Mouse (Mus musculus): Measurements from ENCODE around the gene Mrpl55. TPM values are rescaled to one million over a fixed set of nuclear protein-coding genes. Genes with fewer than 3 reads are reported as not detected.

The Mrpl55 gene
- polyA plus RNA-seq (2015; fragmentation: Nextera tagmentation; extraction: Ambion mirVana), result 101 and 104 TPM in 2 replicates

GRCm38 (mm10) chr11:59202081-59202995 lies at the start of gene Mrpl55:
Gene Mrpl55 (plus strand): TSS chr11:59202486.
- Histone ChIP-seq H3K36me3 (ENCODE audit: control insufficient read depth, insufficient read depth, low read length) (peaks cover 7% of the 10 kb centered on the region; the same call in 1 of the 2 replicates), H3K9ac (ENCODE audit: low read depth, low read length) (peak within 1 kb of the TSS; percentile 86), H3K4me3 (ENCODE audit: low read length) (peak within 1 kb of the TSS; percentile 92), H3K4me1 (ENCODE audit: control insufficient read depth, insufficient read depth, low read length) (peaks cover 16% of the 10 kb centered on the region), H3K9me3 (ENCODE audit: control insufficient read depth, low read length) (no peaks in the 10 kb centered on the region), H3K4me2 (ENCODE audit: low read depth, low read length) (peak within 1 kb of the TSS; percentile 92), H3K27ac (ENCODE audit: low read length) (peak within 1 kb of the TSS; percentile 79), H3K27me3 (replicated peaks; ENCODE audit: control insufficient read depth, insufficient read depth, low read length) (no peaks in the 10 kb centered on the region)
- under 1% methylated on average over 63 of the region's 63 CpGs for WGBS
- ATAC-seq, result peak; percentile 93

GRCm38 (mm10) chr11:59154220-59154619 lies 48.1 kb upstream of the Mrpl55 start:
- Histone ChIP-seq H3K36me3 (ENCODE audit: control insufficient read depth, insufficient read depth, low read length) (peaks cover 4% of the 10 kb centered on the region; the same call in 1 of the 2 replicates), H3K4me2 (ENCODE audit: low read depth, low read length) (no peak overlapping the region), H3K9me3 (ENCODE audit: control insufficient read depth, low read length) (no peaks in the 10 kb centered on the region), H3K4me3 (ENCODE audit: low read length) (no peak overlapping the region), H3K4me1 (ENCODE audit: control insufficient read depth, insufficient read depth, low read length) (0 out of 2 replicates have a peak, but pooled peaks cover 3% of the 10 kb centered on the region), H3K9ac (ENCODE audit: low read depth, low read length) (no peak overlapping the region), H3K27ac (ENCODE audit: low read length) (no peak overlapping the region), H3K27me3 (replicated peaks; ENCODE audit: control insufficient read depth, insufficient read depth, low read length) (no peaks in the 10 kb centered on the region)
- 87% methylated on average over 7 of the region's 7 CpGs for WGBS
- ATAC-seq, result no peak

- peaks cover 4% of the 10 kb centered on the region; the same call in 1 of the 2 replicates for H3K36me3 ChIP-seq (ENCODE audit: control insufficient read depth, insufficient read depth, low read length)
- H3K9ac ChIP-seq (ENCODE audit: low read depth, low read length), result no peak overlapping the region
- H3K4me2 ChIP-seq (ENCODE audit: low read depth, low read length), result no peak overlapping the region
- 94% methylated on average over 5 of the region's 5 CpGs for WGBS
- no peak for ATAC-seq
- H3K9me3 ChIP-seq (ENCODE audit: control insufficient read depth, low read length), result no peaks in the 10 kb centered on the region
- H3K27me3 ChIP-seq (replicated peaks; ENCODE audit: control insufficient read depth, insufficient read depth, low read length), result no peaks in the 10 kb centered on the region
- no peak overlapping the region for H3K4me3 ChIP-seq (ENCODE audit: low read length)
- H3K4me1 ChIP-seq (ENCODE audit: control insufficient read depth, insufficient read depth, low read length), result 0 out of 2 replicates have a peak, but pooled peaks cover 3% of the 10 kb centered on the region
- no peak overlapping the region for H3K27ac ChIP-seq (ENCODE audit: low read length)
Observed at GRCm38 (mm10) chr11:59155900-59156299, 46.4 kb upstream of the Mrpl55 start.

- Histone ChIP-seq H3K4me3 (ENCODE audit: low read length) (no peak overlapping the region), H3K36me3 (ENCODE audit: control insufficient read depth, insufficient read depth, low read length) (peaks cover 4% of the 10 kb centered on the region; the same call in 1 of the 2 replicates), H3K9me3 (ENCODE audit: control insufficient read depth, low read length) (no peaks in the 10 kb centered on the region), H3K27ac (ENCODE audit: low read length) (no peak overlapping the region), H3K27me3 (replicated peaks; ENCODE audit: control insufficient read depth, insufficient read depth, low read length) (no peaks in the 10 kb centered on the region), H3K9ac (ENCODE audit: low read depth, low read length) (no peak overlapping the region), H3K4me2 (ENCODE audit: low read depth, low read length) (no peak overlapping the region), H3K4me1 (ENCODE audit: control insufficient read depth, insufficient read depth, low read length) (peaks cover 13% of the 10 kb centered on the region)
- ATAC-seq, result no peak
- 91% methylated on average over 13 of the region's 13 CpGs for WGBS
Observed at GRCm38 (mm10) chr11:59159099-59159498, 43.2 kb upstream of the Mrpl55 start.

GRCm38 (mm10) chr11:59159558-59159957 lies 42.7 kb upstream of the Mrpl55 start:
- Histone ChIP-seq H3K9ac (ENCODE audit: low read depth, low read length) (no peak overlapping the region), H3K4me3 (ENCODE audit: low read length) (no peak overlapping the region), H3K9me3 (ENCODE audit: control insufficient read depth, low read length) (no peaks in the 10 kb centered on the region), H3K4me2 (ENCODE audit: low read depth, low read length) (no peak overlapping the region), H3K27me3 (replicated peaks; ENCODE audit: control insufficient read depth, insufficient read depth, low read length) (no peaks in the 10 kb centered on the region), H3K27ac (ENCODE audit: low read length) (no peak overlapping the region), H3K36me3 (ENCODE audit: control insufficient read depth, insufficient read depth, low read length) (peaks cover 4% of the 10 kb centered on the region; the same call in 1 of the 2 replicates), H3K4me1 (ENCODE audit: control insufficient read depth, insufficient read depth, low read length) (peaks cover 15% of the 10 kb centered on the region)
- 91% methylated on average over 4 of the region's 4 CpGs for WGBS
- ATAC-seq, result no peak

GRCm38 (mm10) chr11:59161398-59161797 lies 40.9 kb upstream of the Mrpl55 start:
- H3K36me3 ChIP-seq (ENCODE audit: control insufficient read depth, insufficient read depth, low read length), result no peaks in the 10 kb centered on the region; the same call in 1 of the 2 replicates
- WGBS, result 74% methylated on average over 5 of the region's 5 CpGs
- peaks cover 15% of the 10 kb centered on the region for H3K4me1 ChIP-seq (ENCODE audit: control insufficient read depth, insufficient read depth, low read length)
- H3K27ac ChIP-seq (ENCODE audit: low read length), result no peak overlapping the region
- no peaks in the 10 kb centered on the region for H3K9me3 ChIP-seq (ENCODE audit: control insufficient read depth, low read length)
- no peak overlapping the region for H3K4me3 ChIP-seq (ENCODE audit: low read length)
- no peak overlapping the region for H3K9ac ChIP-seq (ENCODE audit: low read depth, low read length)
- ATAC-seq, result no peak
- no peaks in the 10 kb centered on the region for H3K27me3 ChIP-seq (replicated peaks; ENCODE audit: control insufficient read depth, insufficient read depth, low read length)
- no peak overlapping the region for H3K4me2 ChIP-seq (ENCODE audit: low read depth, low read length)

GRCm38 (mm10) chr11:59162443-59163254 lies 39.6 kb upstream of the Mrpl55 start:
- ATAC-seq, result no peak
- Histone ChIP-seq H3K9ac (ENCODE audit: low read depth, low read length) (peak overlapping the region; percentile 97), H3K9me3 (ENCODE audit: control insufficient read depth, low read length) (no peaks in the 10 kb centered on the region), H3K4me3 (ENCODE audit: low read length) (peak overlapping the region; percentile 86), H3K4me2 (ENCODE audit: low read depth, low read length) (peak overlapping the region; percentile 81), H3K27ac (ENCODE audit: low read length) (peak overlapping the region; percentile 46), H3K4me1 (ENCODE audit: control insufficient read depth, insufficient read depth, low read length) (peaks cover 15% of the 10 kb centered on the region), H3K36me3 (ENCODE audit: control insufficient read depth, insufficient read depth, low read length) (no peaks in the 10 kb centered on the region), H3K27me3 (replicated peaks; ENCODE audit: control insufficient read depth, insufficient read depth, low read length) (no peaks in the 10 kb centered on the region)
- 49% methylated on average over 9 of the region's 9 CpGs for WGBS

- Histone ChIP-seq H3K27me3 (replicated peaks; ENCODE audit: control insufficient read depth, insufficient read depth, low read length) (no peaks in the 10 kb centered on the region), H3K9me3 (ENCODE audit: control insufficient read depth, low read length) (no peaks in the 10 kb centered on the region), H3K9ac (ENCODE audit: low read depth, low read length) (peak within 1 kb of the TSS; percentile 97), H3K27ac (ENCODE audit: low read length) (peak within 1 kb of the TSS; percentile 99), H3K36me3 (ENCODE audit: control insufficient read depth, insufficient read depth, low read length) (no peaks in the 10 kb centered on the region), H3K4me1 (ENCODE audit: control insufficient read depth, insufficient read depth, low read length) (peaks cover 15% of the 10 kb centered on the region), H3K4me2 (ENCODE audit: low read depth, low read length) (peak within 1 kb of the TSS; percentile 81), H3K4me3 (ENCODE audit: low read length) (peak within 1 kb of the TSS; percentile 86)
- peak; percentile 99 for ATAC-seq
- 3% methylated on average over 63 of the region's 68 CpGs for WGBS
Observed at GRCm38 (mm10) chr11:59163255-59164236, 38.7 kb upstream of the Mrpl55 start, which contains the start of gene Iba57. Gene Iba57 (minus strand): TSS chr11:59163739.

Data from intestine, embryonic 16.5 days (tissue).